Mouse (Mus musculus): ENCODE measurements at regions not wholly inside any gene's neighbourhood (a gene's known extent, or its start where the extent isn't known, plus 50 kb on each side); places are given as distances from the start of the nearest gene placed in this dataset.

DNA sequence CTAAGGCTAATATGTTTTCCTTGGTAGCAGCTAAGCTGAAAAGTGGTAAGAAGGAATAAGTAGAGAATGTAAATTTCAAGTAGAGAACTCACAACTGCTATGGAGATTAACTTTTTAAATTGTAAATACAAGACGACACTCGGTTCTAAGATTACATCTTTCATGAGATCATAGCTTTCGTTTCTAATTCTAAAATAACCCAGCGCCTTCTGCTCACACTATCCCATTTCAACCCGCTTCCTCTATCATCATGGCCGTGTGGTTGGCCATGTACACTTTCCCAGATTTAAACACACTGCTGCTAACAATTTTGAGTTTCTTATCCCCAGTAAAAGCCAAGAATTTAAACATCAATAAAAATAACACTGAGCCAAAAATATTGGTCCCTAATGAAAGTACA, 682.3 kb upstream of the Intu start:
- Histone ChIP-seq H3K4me2 (ENCODE audit: insufficient read depth, low read depth, poor library complexity, severe bottlenecking) (no peak overlapping the region; the same call in 1 of the 2 replicates), H3K4me1 (ENCODE audit: control insufficient read depth in 1 of 2, insufficient read depth in 2 of 2) (peaks cover 7 to 16% of the 10 kb centered on the region in 2 experiments; a peak in 3 of 4 replicates), H3K4me3 (replicated peaks in 1 of 3; ENCODE audit: low read depth in 2 of 3, low read length in 2 of 3, poor library complexity in 1 of 3) (no peak overlapping the region), H3K27ac (ENCODE audit: insufficient read depth, low read depth) (no peak overlapping the region), H3K9ac (ENCODE audit: insufficient read depth, low read depth) (no peak overlapping the region), H3K27me3 (replicated peaks) (no peaks in the 10 kb centered on the region), H3K36me3 (replicated peaks in 1 of 2; ENCODE audit: control insufficient read depth in 1 of 2, insufficient read depth in 1 of 2, low read length in 1 of 2) (no peaks in the 10 kb centered on the region), H3K9me3 (replicated peaks; ENCODE audit: low read length) (no peaks in the 10 kb centered on the region), H3K79me2 (replicated peaks; ENCODE audit: control insufficient read depth, extremely low read depth, insufficient read depth, poor library complexity, severe bottlenecking) (no peaks in the 10 kb centered on the region)
- peak; percentile 7 for DNase-seq (ENCODE audit: extremely low read depth)
- in situ Hi-C loops (cut with MboI; ENCODE audit: low pct_ligation_motif_present, low pct_unique_long_range_greater_than_20kb, low sequenced_read_pairs) (loop anchor here (25.0 kb wide), 1 partner anchor 538 kb away; no protein-coding TSS in a partner anchor), dilution Hi-C loops (cut with MboI; ENCODE audit: extremely low pct_ligation_motif_present, extremely low pct_unique_long_range_greater_than_20kb, low sequenced_read_pairs) (no loop called here)
- peak; percentile 76 for TF ChIP-seq JUN (IDR thresholded peaks at IDR 0.05; ENCODE audit: insufficient read depth, low read depth, low read length)
- TF ChIP-seq ETS1 (conservative IDR thresholded peaks at IDR 0.05; ENCODE audit: low read depth, low read length): peak; percentile 49; the same call in 1 of the 2 replicates
- TF ChIP-seq JUND (conservative IDR thresholded peaks at IDR 0.05; ENCODE audit: low read depth, low read length): peak; percentile 53; the same call in 1 of the 2 replicates
- peak; percentile 72 for TF ChIP-seq IRF4 (IDR thresholded peaks at IDR 0.05; ENCODE audit: low read depth, low read length)
- no peak for TF ChIP-seq SMC3 (IDR thresholded peaks at IDR 0.05; ENCODE audit: low read depth, low read length)
- TF ChIP-seq MEF2A (IDR thresholded peaks at IDR 0.05; ENCODE audit: borderline replicate concordance, low read depth, low read length): peak; percentile 89
- TF ChIP-seq GABPA (IDR thresholded peaks at IDR 0.05; ENCODE audit: insufficient replicate concordance, low read depth, low read length): no peak
- TF ChIP-seq SIN3A (IDR thresholded peaks at IDR 0.05; ENCODE audit: low read length): no peak
- 0 out of 2 replicates have a peak, but pooled peaks have one; percentile 40 for TF ChIP-seq EP300 (IDR thresholded peaks at IDR 0.05; ENCODE audit: low read length)

DNA sequence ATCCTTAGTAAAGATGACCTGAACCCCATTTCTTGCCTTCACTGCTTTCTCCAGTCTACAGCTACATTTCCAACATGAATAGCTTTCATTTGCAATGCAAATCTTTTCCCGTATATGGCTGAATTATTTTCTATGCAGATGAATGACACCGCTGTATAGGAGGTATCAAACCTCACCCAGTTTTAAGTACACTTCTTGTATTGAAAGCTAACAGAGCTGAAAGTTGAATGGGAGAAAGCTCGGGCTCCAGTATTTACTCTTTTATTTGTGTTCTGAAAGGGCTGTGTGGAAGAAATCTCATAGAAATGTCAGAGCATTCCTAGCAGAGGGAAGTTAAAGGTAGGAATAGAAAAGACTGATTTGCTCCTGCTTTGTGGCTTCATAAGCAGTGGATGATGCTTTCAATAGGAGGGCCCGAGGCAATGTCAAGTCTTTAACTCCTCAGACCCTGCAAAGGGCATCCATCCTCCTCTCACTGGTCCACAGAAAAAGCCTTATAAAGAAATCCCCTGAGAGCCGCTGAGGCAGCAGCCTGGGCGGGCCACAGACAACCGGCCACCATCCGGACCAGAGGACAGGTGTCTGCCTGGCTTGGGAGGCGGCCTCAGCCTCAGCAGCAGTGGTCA, 673.8 kb upstream of the Intu start:
- TF ChIP-seq SMC3 (IDR thresholded peaks at IDR 0.05; ENCODE audit: low read depth, low read length) (no peak), NELFE (IDR thresholded peaks at IDR 0.05; ENCODE audit: low read depth, low read length) (no peak), EP300 (IDR thresholded peaks at IDR 0.05; ENCODE audit: low read length) (no peak), USF1 (IDR thresholded peaks at IDR 0.05; ENCODE audit: low read depth, low read length) (no peak), CHD1 (IDR thresholded peaks at IDR 0.05; ENCODE audit: low read depth, low read length) (no peak), GABPA (IDR thresholded peaks at IDR 0.05; ENCODE audit: insufficient replicate concordance, low read depth, low read length) (no peak), RAD21 (IDR thresholded peaks at IDR 0.05; ENCODE audit: low read depth, low read length) (no peak), E2F4 (IDR thresholded peaks at IDR 0.05; ENCODE audit: insufficient replicate concordance, low read depth, low read length) (no peak), MYC (IDR thresholded peaks at IDR 0.05; ENCODE audit: low read depth, low read length) (no peak), JUND (conservative IDR thresholded peaks at IDR 0.05; ENCODE audit: low read depth, low read length) (no peak), TCF12 (IDR thresholded peaks at IDR 0.05; ENCODE audit: low read depth, low read length) (no peak), ETS1 (conservative IDR thresholded peaks at IDR 0.05; ENCODE audit: low read depth, low read length) (no peak), MXI1 (IDR thresholded peaks at IDR 0.05; ENCODE audit: low read depth, low read length) (no peak), BHLHE40 (IDR thresholded peaks at IDR 0.05; ENCODE audit: low read depth, low read length) (no peak), RCOR1 (conservative IDR thresholded peaks at IDR 0.05; ENCODE audit: low read depth, low read length) (no peak), ELF1 (IDR thresholded peaks at IDR 0.05; ENCODE audit: low read depth, low read length) (no peak), NRF1 (IDR thresholded peaks at IDR 0.05; ENCODE audit: low read depth, low read length) (no peak), CTCF (conservative IDR thresholded peaks at IDR 0.05 in 1 of 2, IDR thresholded peaks at IDR 0.05 in 1 of 2; ENCODE audit: low read depth in 2 of 2, low read length in 2 of 2) (no peak)
- dilution Hi-C loops (cut with MboI; ENCODE audit: extremely low pct_ligation_motif_present, extremely low pct_unique_long_range_greater_than_20kb, low sequenced_read_pairs) (no loop called here), in situ Hi-C loops (cut with MboI; ENCODE audit: low pct_ligation_motif_present, low pct_unique_long_range_greater_than_20kb, low sequenced_read_pairs) (no loop called here)
- Histone ChIP-seq H3K79me2 (replicated peaks; ENCODE audit: control insufficient read depth, extremely low read depth, insufficient read depth, poor library complexity, severe bottlenecking) (no peaks in the 10 kb centered on the region), H3K27ac (ENCODE audit: insufficient read depth, low read depth) (no peak overlapping the region), H3K4me1 (ENCODE audit: control insufficient read depth in 1 of 2, insufficient read depth in 2 of 2) (no peaks in the 10 kb centered on the region), H3K4me3 (replicated peaks in 1 of 3; ENCODE audit: low read depth in 2 of 3, low read length in 2 of 3, poor library complexity in 1 of 3) (no peak overlapping the region), H3K27me3 (replicated peaks) (no peaks in the 10 kb centered on the region), H3K36me3 (replicated peaks in 1 of 2; ENCODE audit: control insufficient read depth in 1 of 2, insufficient read depth in 1 of 2, low read length in 1 of 2) (no peaks in the 10 kb centered on the region), H3K9ac (ENCODE audit: insufficient read depth, low read depth) (no peak overlapping the region), H3K9me3 (replicated peaks; ENCODE audit: low read length) (no peaks in the 10 kb centered on the region), H3K4me2 (ENCODE audit: insufficient read depth, low read depth, poor library complexity, severe bottlenecking) (no peak overlapping the region)
- no peak for DNase-seq (ENCODE audit: extremely low read depth)
